Mouse (Mus musculus) heart, postnatal 0 days (tissue): ENCODE data around the gene Creb3l4. TPM values are rescaled to one million over a fixed set of nuclear protein-coding genes. Genes with fewer than 3 reads are reported as not detected.

Experiments
- ATAC-seq: fragments of 200-750 bp; cut with Nextera tagmentation; 2 replicates; pipeline ENCODE4 v1.8.0; 2017; ENCODE audit warnings: low read depth, moderate number of reproducible peaks, moderate library complexity; ENCODE audit not compliant: insufficient read depth
- DNase-seq: peaks from one replicate; pipeline ENCODE4 v3.0.0-alpha.2; 2016; ENCODE audit warnings: low spot score
- H3K27ac ChIP-seq: fragments of 300-500 bp; sonication (generic); 2 replicates; pipeline ENCODE4 v1.5.1; 2014; ENCODE audit warnings: low read depth, mild to moderate bottlenecking
- H3K27me3 ChIP-seq: fragments of 300-500 bp; sonication (generic); 2 replicates; pipeline ENCODE4 v1.6.1; 2014; ENCODE audit warnings: low read length, mixed read lengths; ENCODE audit not compliant: control insufficient read depth, insufficient read depth
- H3K36me3 ChIP-seq: fragments of 300-500 bp; sonication (generic); replicated peaks from 2 replicates; pipeline ENCODE4 v1.6.1; 2014; ENCODE audit warnings: low read length, mixed read lengths; ENCODE audit not compliant: control insufficient read depth, insufficient read depth
- H3K4me1 ChIP-seq: fragments of 300-500 bp; sonication (generic); 2 replicates; pipeline ENCODE4 v1.6.1; 2014; ENCODE audit warnings: antibody characterized with exemption; ENCODE audit not compliant: control insufficient read depth, insufficient read depth
- H3K4me2 ChIP-seq: fragments of 300-500 bp; sonication (generic); 2 replicates; pipeline ENCODE4 v1.6.1; 2014; ENCODE audit warnings: low read depth, mild to moderate bottlenecking, low read length, moderate library complexity
- H3K4me3 ChIP-seq: fragments of 300-500 bp; sonication (generic); 2 replicates; pipeline ENCODE4 v1.5.1; 2014; ENCODE audit warnings: low read depth, low read length
- H3K9ac ChIP-seq: fragments of 300-500 bp; sonication (generic); replicated peaks from 2 replicates; pipeline ENCODE4 v1.6.1; 2014; ENCODE audit warnings: low read depth, low read length, mixed read lengths
- H3K9me3 ChIP-seq: fragments of 300-500 bp; sonication (generic); replicated peaks from 2 replicates; pipeline ENCODE4 v1.6.1; 2016; ENCODE audit warnings: low read length; ENCODE audit not compliant: control insufficient read depth
- CTCF ChIP-seq: IDR thresholded peaks from 2 replicates; pipeline ENCODE4 v1.5.1; 2016; ENCODE audit warnings: antibody characterized with exemption, control low read depth, low read depth
- EP300 ChIP-seq: IDR thresholded peaks from 2 replicates; pipeline ENCODE4 v1.6.1; 2016; ENCODE audit warnings: antibody characterized with exemption, low read depth
- WGBS: fragments of 180-500 bp; shearing (Covaris S2); extraction: QIAGEN DNeasy Blood & Tissue Kit; methylation state at CpG from one replicate; pipeline ENCODE4 v1.1.7; 2014; 5-methylcytosine and 5-hydroxymethylcytosine counted together
- polyA plus RNA-seq: library from polyadenylated mRNA; unstranded; fragments of >200 nt; fragmentation: Nextera tagmentation; extraction: Ambion mirVana; gene quantifications from 2 replicates; pipeline ENCODE4 v1.2.1, GENCODE M21; 2015
- total RNA-seq: library from RNA; depleted of rRNA; stranded (reverse); fragments of >200 nt; gene quantifications from 2 replicates; pipeline ENCODE4 v1.2.3, GENCODE M21; 2014; ENCODE audit warnings: low replicate concordance

Creb3l4 gene
- total and polyA plus RNA-seq, 2 experiments from 2014 or later, result 1.2 TPM; not detected in 1

- Histone ChIP-seq H3K4me2 (no peak overlapping the region), H3K4me3 (no peak overlapping the region), H3K27me3 (no peaks in the 10 kb centered on the region), H3K9me3 (no peaks in the 10 kb centered on the region), H3K27ac (no peak overlapping the region), H3K9ac (no peak overlapping the region), H3K4me1 (peaks cover 10% of the 10 kb centered on the region), H3K36me3 (peaks cover 55% of the 10 kb centered on the region)
- WGBS, result 93% methylated on average over 5 of the region's 5 CpGs
- no peak for ATAC-seq
- no peak for DNase-seq
- no peak for TF ChIP-seq EP300
Observed at GRCm38 (mm10) chr3:90263121-90263771, 19.9 kb upstream of the Creb3l4 start.

GRCm38 (mm10) chr3:90258521-90258920, 15.2 kb upstream of the Creb3l4 start:
- whole genome bisulfite sequencing, result 99% methylated on average over 4 of the region's 4 CpGs
- Histone ChIP-seq H3K4me1 (peaks cover 9% of the 10 kb centered on the region), H3K27me3 (no peaks in the 10 kb centered on the region), H3K27ac (no peak overlapping the region), H3K36me3 (peaks cover 65% of the 10 kb centered on the region), H3K4me2 (no peak overlapping the region), H3K4me3 (no peak overlapping the region), H3K9ac (no peak overlapping the region), H3K9me3 (no peaks in the 10 kb centered on the region)
- no peak for ATAC-seq
- TF ChIP-seq EP300 (no peak), CTCF (no peak)
- DNase-seq, result no peak

GRCm38 (mm10) chr3:90256731-90257530, 13.6 kb upstream of the Creb3l4 start:
- peaks cover 9% of the 10 kb centered on the region for H3K4me1 ChIP-seq
- H3K27me3 ChIP-seq, result no peaks in the 10 kb centered on the region
- no peak overlapping the region for H3K9ac ChIP-seq
- no peak for TF ChIP-seq CTCF
- no peak for TF ChIP-seq EP300
- H3K27ac ChIP-seq, result no peak overlapping the region
- H3K36me3 ChIP-seq, result peaks cover 49% of the 10 kb centered on the region
- no peak overlapping the region for H3K4me2 ChIP-seq
- no peak overlapping the region for H3K4me3 ChIP-seq
- no peaks in the 10 kb centered on the region for H3K9me3 ChIP-seq
- 87% methylated on average over 19 of the region's 19 CpGs for WGBS
- DNase-seq, result no peak
- no peak for ATAC-seq

- Histone ChIP-seq H3K4me1 (peaks cover 9% of the 10 kb centered on the region), H3K4me3 (no peak overlapping the region), H3K27ac (no peak overlapping the region), H3K27me3 (no peaks in the 10 kb centered on the region), H3K9me3 (no peaks in the 10 kb centered on the region), H3K4me2 (no peak overlapping the region), H3K9ac (no peak overlapping the region), H3K36me3 (peaks cover 48% of the 10 kb centered on the region)
- WGBS, result 91% methylated on average over 14 of the region's 14 CpGs
- no peak for TF ChIP-seq EP300
- no peak for TF ChIP-seq CTCF
- ATAC-seq (no peak), DNase-seq (no peak)
Observed at GRCm38 (mm10) chr3:90255784-90256353, 12.6 kb upstream of the Creb3l4 start.

GRCm38 (mm10) chr3:90255194-90255565, 11.9 kb upstream of the Creb3l4 start:
- Histone ChIP-seq H3K4me3 (peak overlapping the region; percentile 82), H3K27me3 (no peaks in the 10 kb centered on the region), H3K9me3 (no peaks in the 10 kb centered on the region), H3K27ac (no peak overlapping the region), H3K9ac (peak overlapping the region; percentile 79; the same call in 1 of the 2 replicates), H3K4me2 (peak overlapping the region; percentile 77), H3K4me1 (peaks cover 9% of the 10 kb centered on the region), H3K36me3 (peaks cover 47% of the 10 kb centered on the region)
- 20% methylated on average over 2 of the region's 2 CpGs for WGBS
- ATAC-seq (no peak), DNase-seq (no peak)
- TF ChIP-seq EP300 (no peak), CTCF (no peak)
